Mouse (Mus musculus) ES-E14 (cell line): ENCODE measurements around the gene Smpd3.

Source experiments
- CHD2 ChIP-seq: IDR thresholded peaks from 2 replicates; pipeline ENCODE4 v1.6.1; 2014; ENCODE audit warnings: mild to moderate bottlenecking, low read depth, low read length, inconsistent platforms
- MAFK ChIP-seq: IDR thresholded peaks from 2 replicates; pipeline ENCODE4 v1.6.1; 2014; ENCODE audit warnings: mild to moderate bottlenecking, low read depth, low read length, inconsistent platforms; ENCODE audit not compliant: insufficient read depth

DNA sequence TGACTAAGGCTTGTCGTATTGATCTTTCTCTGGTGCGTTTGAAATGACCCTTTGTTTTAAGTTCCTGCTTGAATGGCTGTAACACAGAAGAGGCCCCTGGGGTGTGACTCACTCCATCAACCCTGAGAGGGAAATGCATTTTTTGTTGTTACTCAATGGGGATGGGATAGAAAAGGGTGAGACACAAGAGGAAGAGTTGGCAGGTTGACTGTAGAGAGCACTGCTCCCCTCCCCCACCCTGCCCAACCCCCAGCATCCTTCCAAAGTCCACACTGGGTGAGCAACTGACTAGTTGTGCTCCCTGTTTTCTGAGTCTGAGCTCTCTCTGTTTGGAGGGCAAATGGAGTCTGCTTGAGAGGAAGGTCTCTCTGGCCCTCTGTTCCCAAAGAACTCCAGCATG lies 50.3 kb downstream of the Smpd3 start:
- TF ChIP-seq MAFK (no peak), CHD2 (no peak)
